Mouse (Mus musculus) brown adipose tissue, adult 24 weeks (tissue): Measurements from ENCODE around the gene Tnfrsf22. TPM values are rescaled to one million over a fixed set of nuclear protein-coding genes. Genes with fewer than 3 reads are reported as not detected.
"Not testable (repeated sequence)": the region's sequence is repeated elsewhere in the genome, so short reads cannot be mapped to it uniquely, and the experiment has no call there.

Experiments
- H3K27ac ChIP-seq: fragments of 200-500 bp; replicated peaks from 2 replicates; pipeline ENCODE4 v1.5.1; 2012; ENCODE audit warnings: low read depth, mild to moderate bottlenecking, low read length
- H3K4me1 ChIP-seq: fragments of 200-500 bp; 2 replicates; pipeline ENCODE4 v1.6.1; 2012; ENCODE audit warnings: low read length, mixed read lengths; ENCODE audit not compliant: control insufficient read depth, insufficient read depth, insufficient read length
- H3K4me3 ChIP-seq: fragments of 200-500 bp; 2 replicates; pipeline ENCODE4 v1.5.1; 2012; ENCODE audit warnings: low read depth, mild to moderate bottlenecking, low read length, moderate library complexity; ENCODE audit not compliant: insufficient read depth
- polyA plus RNA-seq: library from polyadenylated mRNA; stranded (reverse); fragments of >200 nt; gene quantifications from 2 replicates; pipeline ENCODE4 v1.2.4, GENCODE M21; 2012; ENCODE audit not compliant: missing spikeins, insufficient read depth, insufficient read length

The Tnfrsf22 gene
- 2.8 and 5.9 TPM in 2 replicates for polyA plus RNA-seq

DNA sequence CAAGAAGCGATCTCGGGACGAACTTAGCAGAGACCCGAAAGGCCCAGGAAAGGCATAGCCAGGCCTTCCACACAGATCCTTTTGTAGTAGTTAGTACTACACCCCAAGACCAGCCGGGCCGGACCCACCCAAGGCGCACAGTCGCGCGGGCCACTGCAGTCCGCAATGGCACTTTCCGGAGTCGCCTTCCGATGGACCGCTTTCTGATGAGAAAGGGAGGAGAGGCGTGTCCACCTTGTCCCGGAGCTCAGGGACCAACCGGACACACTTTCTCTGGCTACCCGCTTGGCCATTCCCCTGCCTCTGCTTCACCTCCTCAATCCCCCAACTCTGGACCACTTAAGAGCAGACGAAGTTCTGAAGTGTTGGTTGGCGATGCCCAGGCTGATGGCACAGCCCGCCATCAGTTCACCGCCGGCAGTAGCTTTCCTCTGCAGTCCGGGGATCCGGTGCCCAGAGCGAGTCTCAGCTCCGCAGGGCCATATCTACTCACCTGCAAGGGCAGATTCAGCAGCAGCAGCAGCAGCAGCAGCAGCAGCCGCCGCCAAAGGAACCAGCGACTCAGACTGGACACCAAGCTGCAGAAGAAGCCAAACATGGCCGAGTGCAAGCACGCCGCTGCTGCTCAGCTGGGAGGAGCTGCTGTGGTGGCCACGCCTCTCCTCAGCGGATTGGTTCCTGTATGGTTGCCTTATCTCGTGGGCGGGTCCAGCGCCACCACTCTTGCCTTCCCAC is at the start of gene Tnfrsf22:
Gene Tnfrsf22 (minus strand): TSS at position 628 of the 735 bp plus-strand sequence.
- Histone ChIP-seq H3K27ac (no peak within 1 kb of the TSS), H3K4me3 (peak within 1 kb of the TSS; percentile 73), H3K4me1 (no peaks in the 10 kb centered on the region)

DNA sequence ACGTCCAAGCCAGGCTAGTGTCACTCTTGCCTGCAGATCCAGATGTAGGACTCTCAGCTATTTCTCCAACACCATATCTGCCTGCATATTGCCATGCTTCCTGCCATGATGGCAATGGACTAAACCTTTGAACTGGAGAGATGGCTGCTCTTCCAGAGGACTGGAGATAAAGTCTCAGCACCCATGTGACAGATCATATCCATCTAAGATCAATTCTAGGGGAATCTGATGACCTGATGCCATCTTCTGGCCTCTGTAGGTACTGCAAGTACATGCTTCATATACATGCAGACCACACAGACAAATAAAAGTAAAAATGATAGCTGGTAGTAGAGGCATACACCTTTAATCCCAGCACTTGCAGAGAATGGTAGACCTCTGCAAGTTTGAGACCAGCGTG is 46.7 kb upstream of the Tnfrsf22 start:
- Histone ChIP-seq H3K4me3 (no peak overlapping the region), H3K27ac (no peak overlapping the region), H3K4me1 (no peaks in the 10 kb centered on the region)

DNA sequence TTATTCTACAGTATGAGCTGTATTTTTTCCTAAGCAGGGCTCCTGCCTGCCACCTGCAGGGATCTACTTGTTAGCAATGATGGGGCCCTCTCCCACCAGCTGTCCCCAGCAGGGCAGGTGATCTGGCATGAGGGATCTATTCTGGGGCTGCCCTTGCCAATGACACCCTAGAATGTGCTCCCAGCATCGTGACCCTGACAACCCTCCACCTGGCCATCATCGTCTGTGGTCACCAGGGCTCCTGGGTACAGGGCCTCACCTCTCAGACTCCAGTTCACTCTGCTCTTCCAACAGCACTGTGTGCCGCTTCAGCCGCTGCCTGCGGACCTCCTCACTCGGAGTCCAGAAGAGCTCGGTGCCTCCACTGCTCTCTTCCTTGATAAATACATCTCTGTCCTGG is 45.1 kb upstream of the Tnfrsf22 start:
- Histone ChIP-seq H3K4me3 (no peak overlapping the region), H3K27ac (no peak overlapping the region), H3K4me1 (no peaks in the 10 kb centered on the region)

DNA sequence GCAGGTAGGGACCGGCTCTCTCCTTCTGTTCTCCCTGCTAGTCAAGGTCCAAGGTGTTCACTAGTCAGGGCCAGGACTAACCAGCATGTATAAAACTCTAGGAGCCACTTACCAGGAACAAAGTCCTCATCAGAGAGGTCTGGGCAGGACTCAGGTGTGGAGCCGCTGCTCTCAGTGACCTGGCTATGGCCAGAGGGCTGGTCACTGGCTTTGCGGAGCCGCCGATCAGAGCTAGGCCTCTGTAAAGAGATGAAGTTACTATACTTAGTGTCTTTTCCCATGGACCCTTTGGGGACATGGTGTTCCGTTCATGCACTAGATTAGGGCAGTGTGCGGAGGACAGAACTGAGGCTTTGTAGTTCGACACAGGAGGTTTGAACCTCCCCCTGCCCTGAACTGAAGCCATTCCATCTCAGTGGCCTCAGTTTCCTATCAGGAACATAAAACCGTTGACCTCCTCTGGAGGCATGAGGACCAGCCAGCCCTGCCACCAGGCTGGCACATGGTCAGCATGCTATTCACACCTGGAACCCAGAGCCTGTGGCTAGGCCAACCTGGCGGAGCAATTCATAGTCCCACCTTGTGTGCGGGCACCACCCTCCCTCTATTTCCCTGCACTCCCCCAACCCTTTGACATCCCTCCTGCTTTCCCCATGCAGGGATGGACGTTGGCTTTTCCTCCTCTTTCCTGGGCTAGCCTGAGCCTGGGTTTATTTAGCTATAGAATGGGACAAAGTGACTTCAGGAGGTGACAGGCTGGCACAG is 43.5 kb upstream of the Tnfrsf22 start:
- no peak overlapping the region for H3K4me3 ChIP-seq
- no peaks in the 10 kb centered on the region for H3K4me1 ChIP-seq
- H3K27ac ChIP-seq = no peak overlapping the region

DNA sequence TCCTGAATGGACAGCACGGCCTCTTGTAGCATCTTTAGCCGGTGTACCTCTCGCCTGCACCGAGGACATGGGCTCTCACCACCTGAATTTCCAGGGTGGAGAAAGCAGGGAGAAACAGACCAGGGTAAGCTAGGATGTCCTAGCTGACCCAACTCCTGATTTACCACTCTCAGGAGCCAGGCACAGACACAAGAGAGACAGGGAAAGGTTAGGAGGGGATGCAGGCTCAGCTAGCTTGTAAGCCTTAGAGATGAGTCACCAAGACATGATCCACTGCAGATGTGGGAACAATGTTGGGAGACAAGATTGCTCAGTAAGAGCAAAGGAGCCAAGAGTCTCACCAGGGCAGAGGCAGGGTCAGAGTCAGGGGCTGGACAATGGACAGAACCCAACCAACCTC is 42.4 kb upstream of the Tnfrsf22 start:
- no peak overlapping the region for H3K4me3 ChIP-seq
- no peaks in the 10 kb centered on the region for H3K4me1 ChIP-seq
- H3K27ac ChIP-seq = no peak overlapping the region

DNA sequence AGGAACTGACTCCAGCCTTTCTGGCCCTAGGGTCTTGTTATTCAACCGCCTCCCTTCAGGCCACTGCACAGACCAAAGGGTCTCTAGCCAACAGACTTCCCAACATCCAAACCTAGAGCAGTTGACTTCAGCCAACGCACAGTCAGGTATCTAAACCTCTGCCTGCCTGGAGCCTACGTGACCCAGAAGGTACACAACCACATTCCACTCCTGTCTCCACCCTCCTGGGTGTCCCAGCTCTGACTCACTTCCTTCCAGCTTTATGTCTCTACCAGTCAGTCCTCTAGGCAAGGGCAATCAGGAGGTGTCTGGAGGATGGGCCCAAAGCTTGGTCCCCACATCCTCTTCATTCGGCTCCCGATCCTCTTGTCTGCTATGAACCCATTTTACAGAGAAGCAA is 41.7 kb upstream of the Tnfrsf22 start:
- no peak overlapping the region for H3K4me3 ChIP-seq
- no peaks in the 10 kb centered on the region for H3K4me1 ChIP-seq
- no peak overlapping the region for H3K27ac ChIP-seq

DNA sequence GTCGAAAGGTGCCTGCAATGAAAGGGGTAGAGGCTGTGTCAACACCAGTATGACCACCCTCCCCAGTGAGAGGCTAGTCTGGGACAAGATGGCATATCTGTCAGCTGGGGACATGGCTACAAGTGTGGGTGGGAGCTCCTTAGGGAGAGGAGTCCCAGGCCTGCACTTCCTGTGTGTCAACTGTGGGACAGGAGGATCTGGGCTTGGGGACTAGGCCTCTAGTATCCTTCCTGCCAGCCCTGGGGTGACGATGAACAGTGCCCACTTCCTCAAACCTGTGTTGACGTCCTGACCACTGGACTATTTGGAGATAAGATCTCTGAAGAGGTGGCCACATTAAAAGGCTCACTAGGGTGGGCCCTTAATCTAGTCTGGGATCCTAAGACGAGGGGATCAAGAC is 40.5 kb upstream of the Tnfrsf22 start:
- Histone ChIP-seq H3K4me1 (no peaks in the 10 kb centered on the region), H3K27ac (no peak overlapping the region), H3K4me3 (no peak overlapping the region)

DNA sequence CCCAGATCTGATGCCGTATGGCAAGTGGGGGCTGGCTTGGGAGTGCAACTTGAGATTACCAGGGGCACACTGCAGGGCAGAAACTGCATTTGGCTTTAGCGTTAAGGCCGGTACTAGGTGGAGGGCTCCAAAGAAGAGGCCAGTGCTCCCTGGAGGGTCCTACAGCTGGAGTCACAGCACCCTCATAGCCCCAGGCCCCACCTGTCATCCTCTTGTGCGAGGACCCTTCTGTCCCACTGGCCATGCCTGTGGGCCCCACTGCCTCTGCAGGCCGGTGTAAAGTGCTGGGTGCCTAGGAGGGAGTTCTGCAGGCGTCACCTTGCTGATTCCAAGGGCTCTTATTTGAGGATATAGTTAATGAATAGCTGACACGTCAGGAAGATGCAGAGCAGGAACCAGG is 40.0 kb upstream of the Tnfrsf22 start:
- no peak overlapping the region for H3K4me3 ChIP-seq
- no peaks in the 10 kb centered on the region for H3K4me1 ChIP-seq
- no peak overlapping the region for H3K27ac ChIP-seq

DNA sequence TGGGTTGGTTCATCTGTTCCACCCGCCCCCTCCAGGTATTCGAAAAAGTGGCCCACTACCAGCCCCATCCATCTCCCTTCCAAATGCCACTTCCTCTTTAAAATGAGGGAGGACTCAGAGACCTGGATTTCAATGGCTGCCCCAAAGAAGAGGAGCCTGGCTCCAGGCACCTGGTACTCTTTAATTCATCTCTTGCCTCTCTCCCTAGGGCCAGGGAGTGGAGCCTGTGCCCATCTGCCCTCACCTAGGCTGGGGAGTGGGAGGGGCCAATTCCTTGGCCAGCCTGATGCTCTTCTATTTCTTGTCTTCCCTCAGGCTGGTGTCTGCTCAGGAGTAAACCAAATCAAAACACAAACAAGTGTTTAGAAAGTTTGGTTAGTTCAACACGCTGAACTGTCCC is 37.2 kb upstream of the Tnfrsf22 start:
- H3K4me3 ChIP-seq, H3K4me1 ChIP-seq, H3K27ac ChIP-seq: not testable (repeated sequence)

DNA sequence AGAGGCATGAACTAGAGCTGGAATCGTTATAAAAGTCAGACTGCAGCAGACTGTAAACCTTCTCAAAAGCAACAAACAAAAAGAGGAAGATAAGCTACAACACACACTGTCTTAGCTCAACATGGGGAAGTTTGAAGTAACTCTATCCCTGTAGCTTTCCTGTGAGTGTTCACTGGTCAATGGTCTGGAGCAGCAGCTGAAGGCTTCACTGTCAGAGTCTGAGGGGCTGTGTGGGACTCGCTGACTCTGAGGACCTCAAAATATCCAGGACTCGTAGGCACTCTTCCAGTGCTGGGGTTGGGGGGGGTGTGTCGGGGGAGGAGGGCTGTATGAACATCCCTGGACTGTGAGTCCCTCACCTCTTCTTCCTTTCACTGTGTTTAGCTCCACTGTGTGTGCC is 36.7 kb upstream of the Tnfrsf22 start:
- H3K4me1 ChIP-seq, H3K27ac ChIP-seq, H3K4me3 ChIP-seq: not testable (repeated sequence)

DNA sequence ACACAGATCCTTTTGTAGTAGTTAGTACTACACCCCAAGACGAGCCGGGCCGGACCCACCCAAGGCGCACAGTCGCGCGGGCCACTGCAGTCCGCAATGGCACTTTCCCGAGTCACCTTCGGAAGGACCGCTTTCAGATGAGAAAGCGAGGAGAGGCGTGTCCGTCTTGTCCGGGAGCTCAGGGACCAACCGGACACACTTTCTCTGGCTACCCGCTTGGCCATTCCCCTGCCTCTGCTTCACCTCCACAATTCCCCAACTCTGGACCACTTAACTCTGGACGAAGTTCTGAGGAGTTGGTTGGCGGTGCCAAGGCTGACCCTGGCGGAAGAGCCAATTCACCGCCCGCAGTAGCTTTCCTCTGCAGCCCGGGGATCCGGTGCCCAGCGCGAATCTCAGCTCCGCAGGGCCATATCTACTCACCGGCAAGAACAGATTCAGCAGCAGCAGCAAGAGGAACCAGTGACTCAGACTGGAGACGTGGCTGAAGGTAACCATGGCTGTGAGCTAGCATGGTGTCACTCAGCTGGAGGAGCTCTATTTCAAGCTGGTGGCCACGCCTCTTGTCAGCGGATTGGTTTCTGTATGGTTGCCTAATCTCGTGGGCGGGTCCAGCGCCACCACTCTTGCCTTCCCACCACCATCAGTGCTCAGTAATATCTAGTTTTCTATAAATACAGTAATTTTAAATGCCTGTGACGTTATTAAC is 36.1 kb upstream of the Tnfrsf22 start, which contains the start of gene Tnfrsf23:
Gene Tnfrsf23 (minus strand): TSS at position 514 of the 709 bp plus-strand sequence.
- Histone ChIP-seq H3K4me3 (peak within 1 kb of the TSS; percentile 71), H3K4me1 (no peaks in the 10 kb centered on the region), H3K27ac (no peak within 1 kb of the TSS)

DNA sequence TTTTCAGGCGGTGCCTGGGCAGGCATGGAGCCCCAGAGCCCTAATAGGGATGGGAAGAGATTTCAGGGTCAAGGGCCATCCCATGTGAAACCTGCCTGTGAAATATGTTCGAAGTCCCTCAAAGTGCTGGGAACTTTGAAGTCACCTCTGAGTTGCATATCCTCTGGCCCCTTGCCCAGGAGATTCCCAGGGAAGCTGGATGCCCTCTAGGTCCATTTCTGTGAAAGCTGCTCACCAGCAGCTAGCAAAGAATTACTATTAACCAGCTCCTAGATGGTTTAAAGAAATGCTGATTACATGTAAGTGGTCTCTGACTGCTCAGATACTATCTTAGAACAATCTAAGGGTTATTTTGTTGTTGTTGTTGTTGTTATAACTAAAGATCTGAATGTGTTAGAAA is 35.1 kb upstream of the Tnfrsf22 start:
- not testable (repeated sequence) for H3K4me3 ChIP-seq, H3K27ac ChIP-seq, H3K4me1 ChIP-seq

DNA sequence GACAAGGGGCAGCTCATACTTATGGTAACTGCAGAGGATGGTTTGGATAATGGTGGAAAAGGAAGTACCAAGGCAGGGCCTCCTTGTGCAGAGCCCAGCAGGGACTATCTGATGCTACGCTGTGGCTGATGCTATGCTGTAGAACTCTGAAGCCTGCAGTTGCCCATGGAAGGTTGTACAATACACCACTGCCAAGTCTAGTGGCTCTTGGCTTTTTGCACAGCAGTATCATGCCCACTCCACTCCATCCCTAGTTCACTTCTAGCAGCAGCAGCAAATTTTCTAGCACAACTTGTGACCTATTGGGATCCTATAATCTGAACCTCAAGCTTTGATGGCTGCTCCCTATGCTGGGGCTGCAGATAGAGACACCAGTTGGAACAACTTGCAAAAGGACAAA is 32.1 kb upstream of the Tnfrsf22 start:
- no peak overlapping the region for H3K27ac ChIP-seq
- H3K4me3 ChIP-seq = no peak overlapping the region
- H3K4me1 ChIP-seq = no peaks in the 10 kb centered on the region

DNA sequence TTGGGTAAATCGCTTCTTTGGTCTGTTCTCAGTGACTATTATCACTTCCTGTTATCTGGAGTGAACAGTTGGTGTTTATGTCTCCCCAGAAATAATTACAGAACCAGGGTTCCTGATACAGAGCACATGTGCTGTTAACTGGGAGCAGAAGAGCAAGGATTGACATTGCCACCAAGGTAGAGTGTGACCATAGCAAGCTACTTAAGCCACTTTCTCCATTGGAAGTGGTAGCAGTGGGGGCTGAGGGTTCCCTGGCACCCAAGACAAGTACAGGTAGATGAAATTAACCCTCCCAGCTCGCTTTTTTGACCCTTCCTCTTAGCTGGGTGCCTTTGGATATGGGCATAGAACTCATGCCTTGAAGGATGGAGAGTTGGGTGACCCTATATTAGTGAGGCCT is 31.4 kb upstream of the Tnfrsf22 start:
- not testable (repeated sequence) for H3K4me3 ChIP-seq, H3K27ac ChIP-seq, H3K4me1 ChIP-seq

DNA sequence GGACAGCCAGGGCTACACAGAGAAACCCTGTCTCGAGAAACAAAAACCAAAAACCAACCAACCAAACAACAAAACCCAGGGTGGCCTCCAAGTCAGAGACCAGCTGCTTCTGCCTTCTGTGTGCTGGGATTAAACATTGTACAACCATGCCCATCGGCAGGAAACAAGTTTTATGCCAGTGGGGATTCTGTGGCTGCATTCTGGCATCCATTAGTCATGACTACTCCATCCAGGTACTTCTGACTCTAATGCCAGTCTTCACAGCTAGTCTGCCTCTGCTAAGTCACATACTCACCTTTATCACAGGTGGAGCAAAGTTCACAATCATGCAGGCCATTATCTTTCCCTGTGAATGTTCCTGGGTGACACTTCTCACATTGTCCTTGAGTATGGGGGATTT is 30.2 kb upstream of the Tnfrsf22 start:
- H3K27ac ChIP-seq, H3K4me3 ChIP-seq, H3K4me1 ChIP-seq: not testable (repeated sequence)
